Mouse (Mus musculus): ENCODE data around the gene Csta1. TPM values are rescaled to one million over a fixed set of nuclear protein-coding genes. Genes with fewer than 3 reads are reported as not detected.
"Not testable (repeated sequence)": the region's sequence is repeated elsewhere in the genome, so short reads cannot be mapped to it uniquely, and the experiment has no call there.

Gene Csta1
- total and polyA plus RNA-seq, 3 experiments = not detected

DNA sequence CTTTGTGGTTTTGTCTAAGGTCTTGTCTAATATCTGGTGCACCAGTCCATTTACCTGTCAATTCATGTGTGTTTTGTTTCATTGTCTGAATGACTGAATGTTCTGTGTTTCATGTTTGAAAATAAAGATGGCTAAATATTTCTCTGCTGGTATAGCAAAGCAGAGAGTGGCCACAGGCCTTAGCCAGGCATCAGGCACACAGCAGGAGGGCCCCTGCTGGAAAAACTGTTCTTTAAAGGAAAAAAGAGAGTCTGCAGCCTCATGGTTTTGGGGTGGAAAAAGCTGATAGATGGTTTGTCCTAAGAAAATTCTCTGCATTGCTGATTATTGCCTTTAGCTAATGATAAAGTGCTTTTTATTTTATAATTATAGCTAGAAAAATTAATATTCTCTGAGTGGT lies 19.6 kb downstream of the Csta1 start:
- not testable (repeated sequence) for H3K27ac ChIP-seq (ENCODE audit: control insufficient read depth, low read depth, low read length); DNase-seq (ENCODE audit: low read depth, low spot score)

DNA sequence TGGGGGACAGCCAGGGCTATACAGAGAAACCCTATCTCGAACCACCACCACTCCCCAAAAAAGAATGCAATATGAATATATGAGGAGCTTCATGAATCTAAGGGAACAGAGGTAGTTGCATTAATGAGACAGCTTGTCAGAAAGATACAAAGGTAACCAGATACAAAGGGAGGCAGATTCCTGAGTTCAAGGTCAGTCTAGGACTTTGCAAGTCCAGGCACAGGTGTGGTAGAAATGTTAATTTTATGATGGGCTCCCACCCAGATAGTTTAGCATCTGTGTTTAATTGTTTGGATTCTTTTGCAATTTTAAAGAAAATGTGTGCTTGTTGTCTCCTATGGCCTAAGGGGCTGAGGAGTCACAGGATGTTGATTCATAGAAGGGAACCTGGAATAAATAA lies 28.8 kb downstream of the Csta1 start:
- H3K36me3 ChIP-seq (ENCODE audit: control insufficient read depth in 1 of 2, insufficient read depth in 2 of 2, low read length in 2 of 2) = no peaks in the 10 kb centered on the region
- H3K9ac ChIP-seq (ENCODE audit: control insufficient read depth, low read depth, low read length, poor library complexity, severe bottlenecking) = no peak overlapping the region
- no peaks in the 10 kb centered on the region for H3K4me1 ChIP-seq (ENCODE audit: control insufficient read depth in 1 of 2, insufficient read depth in 2 of 2, low read length in 2 of 2)
- no peak overlapping the region for H3K4me3 ChIP-seq (ENCODE audit: control insufficient read depth in 1 of 2, insufficient read depth in 1 of 2, low read depth in 2 of 2, low read length in 2 of 2)
- no peak overlapping the region for H3K27ac ChIP-seq (ENCODE audit: control insufficient read depth, low read depth, low read length)
- no peaks in the 10 kb centered on the region for H3K27me3 ChIP-seq (ENCODE audit: control insufficient read depth in 1 of 2, insufficient read depth in 2 of 2, low read length in 2 of 2)
- H3K9me3 ChIP-seq (replicated peaks; ENCODE audit: insufficient read depth, low read length) = no peaks in the 10 kb centered on the region
- TF ChIP-seq RCOR1 (IDR thresholded peaks at IDR 0.05; ENCODE audit: low read depth, low read length) (no peak), TCF12 (IDR thresholded peaks at IDR 0.05; ENCODE audit: low read depth, low read length) (no peak), HCFC1 (IDR thresholded peaks at IDR 0.05; ENCODE audit: low read depth, low read length) (no peak)
- no peak for DNase-seq (ENCODE audit: low read depth, low spot score)
- no peaks in the 10 kb centered on the region for H3K79me2 ChIP-seq (ENCODE audit: control insufficient read depth, insufficient read depth, low read length, poor library complexity)

More for the DNA sequence above, 19.6 kb downstream of the Csta1 start:
- not testable (repeated sequence) for H3K4me1 ChIP-seq (ENCODE audit: control insufficient read depth in 1 of 2, insufficient read depth in 2 of 2, low read length in 2 of 2); H3K9ac ChIP-seq (ENCODE audit: control insufficient read depth, low read depth, low read length, poor library complexity, severe bottlenecking); H3K36me3 ChIP-seq (ENCODE audit: control insufficient read depth in 1 of 2, insufficient read depth in 2 of 2, low read length in 2 of 2); H3K79me2 ChIP-seq (ENCODE audit: control insufficient read depth, insufficient read depth, low read length, poor library complexity); H3K4me3 ChIP-seq (ENCODE audit: control insufficient read depth in 1 of 2, insufficient read depth in 1 of 2, low read depth in 2 of 2, low read length in 2 of 2); H3K27me3 ChIP-seq (ENCODE audit: control insufficient read depth in 1 of 2, insufficient read depth in 2 of 2, low read length in 2 of 2); H3K9me3 ChIP-seq (replicated peaks; ENCODE audit: insufficient read depth, low read length)

DNA sequence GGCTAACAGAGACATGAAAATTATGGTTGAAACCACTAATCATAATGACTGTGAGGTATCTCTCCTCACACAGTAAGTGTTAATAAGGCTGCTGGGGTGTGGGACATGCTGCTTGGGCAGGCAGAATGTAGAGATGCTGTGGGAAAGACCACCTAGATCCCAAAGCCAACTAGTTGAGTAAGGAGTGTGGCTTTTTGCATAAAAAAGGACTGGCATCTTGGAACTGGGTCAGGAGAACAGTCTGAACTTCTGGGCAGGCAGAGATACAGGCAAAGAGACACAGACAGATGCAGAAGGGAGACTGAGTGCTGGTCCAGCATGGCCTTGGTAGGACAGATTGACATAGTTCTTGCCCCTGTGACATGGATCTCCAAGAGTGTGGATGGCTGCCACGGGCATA lies 29.5 kb downstream of the Csta1 start:
- H3K27ac ChIP-seq (ENCODE audit: control insufficient read depth, low read depth, low read length) = no peak overlapping the region
- no peaks in the 10 kb centered on the region for H3K79me2 ChIP-seq (ENCODE audit: control insufficient read depth, insufficient read depth, low read length, poor library complexity)
- no peak overlapping the region for H3K9ac ChIP-seq (ENCODE audit: control insufficient read depth, low read depth, low read length, poor library complexity, severe bottlenecking)
- no peaks in the 10 kb centered on the region for H3K9me3 ChIP-seq (replicated peaks; ENCODE audit: insufficient read depth, low read length)
- DNase-seq (ENCODE audit: low read depth, low spot score) = no peak
- no peaks in the 10 kb centered on the region for H3K4me1 ChIP-seq (ENCODE audit: control insufficient read depth in 1 of 2, insufficient read depth in 2 of 2, low read length in 2 of 2)
- no peaks in the 10 kb centered on the region for H3K36me3 ChIP-seq (ENCODE audit: control insufficient read depth in 1 of 2, insufficient read depth in 2 of 2, low read length in 2 of 2)
- no peak for TF ChIP-seq MYB (IDR thresholded peaks at IDR 0.05; ENCODE audit: low read depth, low read length)
- TF ChIP-seq ZC3H11A (IDR thresholded peaks at IDR 0.05; ENCODE audit: low read depth, low read length) = no peak
- no peak for TF ChIP-seq CHD1 (IDR thresholded peaks at IDR 0.05; ENCODE audit: low read depth, low read length)
- TF ChIP-seq TBP (IDR thresholded peaks at IDR 0.05; ENCODE audit: low read depth, low read length) = no peak
- no peak for TF ChIP-seq MAX (IDR thresholded peaks at IDR 0.05; ENCODE audit: low read length)
- TF ChIP-seq TCF12 (IDR thresholded peaks at IDR 0.05; ENCODE audit: low read depth, low read length) = no peak
- no peak for TF ChIP-seq RAD21 (IDR thresholded peaks at IDR 0.05; ENCODE audit: low read depth, low read length)
- no peak for TF ChIP-seq SMC3 (IDR thresholded peaks at IDR 0.05; ENCODE audit: low read depth, low read length)
- TF ChIP-seq MYC (IDR thresholded peaks at IDR 0.05; ENCODE audit: low read depth, low read length) = no peak
- TF ChIP-seq POLR2AphosphoS2 (IDR thresholded peaks at IDR 0.05; ENCODE audit: low read length) = no peak
- H3K4me3 ChIP-seq (ENCODE audit: control insufficient read depth in 1 of 2, insufficient read depth in 1 of 2, low read depth in 2 of 2, low read length in 2 of 2) = no peak overlapping the region
- H3K27me3 ChIP-seq (ENCODE audit: control insufficient read depth in 1 of 2, insufficient read depth in 2 of 2, low read length in 2 of 2) = no peaks in the 10 kb centered on the region

DNA sequence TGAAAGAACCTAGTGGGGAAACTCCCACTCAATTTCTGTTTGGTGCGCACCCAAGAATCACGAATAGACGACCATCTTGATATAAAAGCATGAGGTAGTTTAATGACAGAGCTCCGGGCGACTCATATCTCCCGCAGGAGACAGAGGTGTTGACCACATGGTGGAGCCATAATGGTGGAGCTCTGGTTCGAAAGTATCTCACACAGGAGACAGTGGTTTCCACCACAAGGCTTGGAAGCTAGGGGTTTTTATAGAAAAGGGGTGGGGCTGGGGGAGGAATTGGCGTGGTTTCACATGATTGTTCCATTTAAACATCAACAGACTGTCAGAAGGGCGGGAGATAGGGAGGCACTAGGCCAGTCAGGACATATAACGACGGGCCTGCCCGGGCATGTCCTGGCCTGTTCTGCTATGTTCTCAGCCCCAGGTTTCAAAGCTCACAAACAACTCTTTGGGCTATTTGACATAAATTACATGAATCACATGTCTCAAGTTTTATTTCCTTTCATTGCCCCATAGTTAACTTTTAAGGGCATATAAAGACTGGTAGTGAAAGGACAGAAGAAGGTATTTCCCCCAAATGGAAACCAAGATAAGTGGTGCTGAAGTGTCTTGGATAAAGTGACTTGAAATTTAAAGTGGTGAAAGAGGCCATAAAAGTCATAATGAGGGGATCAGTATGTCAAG lies 33.1 kb downstream of the Csta1 start:
- H3K9ac ChIP-seq (ENCODE audit: control insufficient read depth, low read depth, low read length, poor library complexity, severe bottlenecking); H3K27ac ChIP-seq (ENCODE audit: control insufficient read depth, low read depth, low read length); H3K9me3 ChIP-seq (replicated peaks; ENCODE audit: insufficient read depth, low read length); H3K27me3 ChIP-seq (ENCODE audit: control insufficient read depth in 1 of 2, insufficient read depth in 2 of 2, low read length in 2 of 2); H3K4me3 ChIP-seq (ENCODE audit: control insufficient read depth in 1 of 2, insufficient read depth in 1 of 2, low read depth in 2 of 2, low read length in 2 of 2); H3K4me1 ChIP-seq (ENCODE audit: control insufficient read depth in 1 of 2, insufficient read depth in 2 of 2, low read length in 2 of 2); H3K79me2 ChIP-seq (ENCODE audit: control insufficient read depth, insufficient read depth, low read length, poor library complexity); DNase-seq (ENCODE audit: low read depth, low spot score); H3K36me3 ChIP-seq (ENCODE audit: control insufficient read depth in 1 of 2, insufficient read depth in 2 of 2, low read length in 2 of 2): not testable (repeated sequence)
